Mouse (Mus musculus) adrenal gland, adult 2 months (tissue): ENCODE data around the gene Gm3755. TPM values are rescaled to one million over a fixed set of nuclear protein-coding genes. Genes with fewer than 3 reads are reported as not detected.
"Not testable (repeated sequence)": the region's sequence is repeated elsewhere in the genome, so short reads cannot be mapped to it uniquely, and the experiment has no call there.

Experiments
- DNase-seq: peaks from one replicate; pipeline ENCODE4 v3.0.0; 2021
- long read RNA-seq: library from polyadenylated mRNA; stranded (forward); transcript quantifications from one replicate; pipeline ENCODE4 v2.0.0, GENCODE M21; 2021
- polyA plus RNA-seq: library from polyadenylated mRNA; depleted of rRNA; stranded (reverse); fragments of >200 nt; gene quantifications from 2 replicates; pipeline ENCODE4 v1.2.3, GENCODE M21; 2012; rRNA removed
- total RNA-seq, 2 experiments: library from RNA; stranded (reverse); gene quantifications; 2 replicates each; pipeline ENCODE4 v1.2.3; 2021

Gm3755 gene
- total RNA-seq (not detected), polyA plus RNA-seq (not detected in 2 replicates)
- long read RNA-seq = 0 reads

DNA sequence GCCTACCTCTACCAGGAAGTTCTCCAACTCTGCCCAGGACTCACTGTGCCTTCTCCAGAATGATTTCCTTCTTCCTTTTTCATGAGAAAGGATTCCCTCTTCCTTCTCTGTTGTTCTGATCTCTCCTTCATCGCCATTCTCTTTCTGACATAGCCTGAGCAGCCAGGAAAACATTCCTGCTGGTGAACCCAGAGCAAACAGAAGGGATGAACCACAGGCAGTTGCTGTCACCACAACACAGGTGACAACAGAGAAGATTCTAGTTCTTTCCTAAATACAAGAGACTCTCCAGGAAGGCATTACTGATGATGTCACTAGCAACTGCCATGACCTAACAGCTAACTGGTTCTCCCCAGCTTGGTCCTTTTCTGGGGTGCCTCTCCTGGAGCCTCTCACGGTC lies at the start of gene Gm3755:
TSS of gene Gm3755 (minus strand) at position 101 of the 400 bp plus-strand sequence.
- not testable (repeated sequence) for DNase-seq

GRCm38 (mm10) chr14:7488731-7489130 lies 38.0 kb upstream of the Gm3755 start:
- DNase-seq = not testable (repeated sequence)

- not testable (repeated sequence) for DNase-seq
Observed at GRCm38 (mm10) chr14:7483662-7484061, 32.9 kb upstream of the Gm3755 start, which contains the start of gene Gm3752. Gene Gm3752 (minus strand): TSS chr14:7483762.

DNA sequence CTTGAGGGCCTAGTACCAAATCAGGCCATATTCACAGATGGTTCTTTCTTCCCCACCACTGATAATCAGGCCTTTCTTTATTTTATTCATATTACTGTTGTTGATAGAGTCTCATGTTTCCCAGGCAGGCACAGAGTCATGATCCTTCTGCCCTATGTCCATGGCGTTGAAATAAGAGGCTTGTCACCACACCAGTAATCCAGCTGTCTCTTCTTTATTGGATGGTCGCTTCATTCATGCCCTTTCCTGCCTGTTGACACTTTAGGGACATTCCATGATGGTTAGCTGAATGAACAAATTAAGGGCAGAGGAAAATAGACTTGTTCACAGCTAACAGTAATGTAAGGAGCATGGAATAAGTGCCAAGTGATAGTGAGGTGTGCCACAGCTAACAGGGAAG lies 28.2 kb downstream of the Gm3755 start:
- DNase-seq = not testable (repeated sequence)

Other genes with a start within 250 kb of the Gm3755 start
- not detected for gene Gm3727, start 186.2 kb downstream of the Gm3755 start, total RNA-seq
- gene Gm3727, start 186.2 kb downstream of the Gm3755 start, polyA plus RNA-seq = not detected in 2 replicates
- gene Gm3739, start 135.9 kb downstream of the Gm3755 start, total RNA-seq = not detected
- gene Gm3739, start 135.9 kb downstream of the Gm3755 start, polyA plus RNA-seq = not detected in 2 replicates
- gene Gm5797, start 118.5 kb downstream of the Gm3755 start, total RNA-seq = not detected
- not detected in 2 replicates for gene Gm5797, start 118.5 kb downstream of the Gm3755 start, polyA plus RNA-seq
- gene Gm8374, start 85.8 kb downstream of the Gm3755 start, total RNA-seq = not detected
- gene Gm8374, start 85.8 kb downstream of the Gm3755 start, polyA plus RNA-seq = not detected in 2 replicates
- not detected for gene Gm3752, start 32.8 kb upstream of the Gm3755 start, total RNA-seq
- not detected in 2 replicates for gene Gm3752, start 32.8 kb upstream of the Gm3755 start, polyA plus RNA-seq
- gene Gm3558, start 117.6 kb upstream of the Gm3755 start, total RNA-seq = under 1 TPM; 0.26 to 0.35 TPM
- gene Gm3558, start 117.6 kb upstream of the Gm3755 start, polyA plus RNA-seq = 0.18 TPM in 1 of 2 replicates, not detected in the other
- not detected for gene Gm10338, start 144.7 kb upstream of the Gm3755 start, total RNA-seq
- gene Gm10338, start 144.7 kb upstream of the Gm3755 start, polyA plus RNA-seq = not detected in 2 replicates
- gene Gm10128, start 193.1 kb upstream of the Gm3755 start, total RNA-seq = not detected
- not detected in 2 replicates for gene Gm10128, start 193.1 kb upstream of the Gm3755 start, polyA plus RNA-seq